Mouse (Mus musculus): ENCODE results near the gene Immp2l. TPM values are rescaled to one million over a fixed set of nuclear protein-coding genes. Genes with fewer than 3 reads are reported as not detected.

Immp2l gene
- polyA plus RNA-seq, 1 experiment from 2014 or later: 5.0 TPM

- no peaks in the 10 kb centered on the region for H3K9me3 ChIP-seq
- no peaks in the 10 kb centered on the region for H3K36me3 ChIP-seq
- 63% methylated on average over 5 of the region's 5 CpGs for whole genome bisulfite sequencing
- ATAC-seq (ENCODE audit: low FRiP score, low read depth): no peak
- peak overlapping the region; percentile 69 for H3K4me3 ChIP-seq
- peaks cover 30% of the 10 kb centered on the region for H3K4me1 ChIP-seq (replicated peaks)
- peak overlapping the region; percentile 79 for H3K9ac ChIP-seq
- peak overlapping the region; percentile 56 for H3K4me2 ChIP-seq
- no peaks in the 10 kb centered on the region for H3K27me3 ChIP-seq
- H3K27ac ChIP-seq (replicated peaks): peak overlapping the region; percentile 94
These were observed 459.3 kb downstream of the Immp2l start for GRCm38 (mm10) chr12:41483091-41483592.

- no peak for ATAC-seq (ENCODE audit: low FRiP score, low read depth)
- no peaks in the 10 kb centered on the region for H3K27me3 ChIP-seq
- H3K36me3 ChIP-seq: no peaks in the 10 kb centered on the region
- peaks cover 30% of the 10 kb centered on the region for H3K4me1 ChIP-seq (replicated peaks)
- peak overlapping the region; percentile 69 for H3K4me3 ChIP-seq
- H3K9ac ChIP-seq: peak overlapping the region; percentile 79
- peak overlapping the region; percentile 94 for H3K27ac ChIP-seq (replicated peaks)
- 13% methylated on average over 23 of the region's 23 CpGs for WGBS
- H3K9me3 ChIP-seq: no peaks in the 10 kb centered on the region
- peak overlapping the region; percentile 56 for H3K4me2 ChIP-seq
These were observed 459.9 kb downstream of the Immp2l start for GRCm38 (mm10) chr12:41483593-41484451.

GRCm38 (mm10) chr12:41484689-41485511 is 461.0 kb downstream of the Immp2l start:
- H3K9ac ChIP-seq: peak overlapping the region; percentile 79
- 11% methylated on average over 16 of the region's 16 CpGs for WGBS
- no peaks in the 10 kb centered on the region for H3K9me3 ChIP-seq
- H3K27me3 ChIP-seq: no peaks in the 10 kb centered on the region
- peak overlapping the region; percentile 69 for H3K4me3 ChIP-seq
- H3K27ac ChIP-seq (replicated peaks): peak overlapping the region; percentile 94
- peaks cover 30% of the 10 kb centered on the region for H3K4me1 ChIP-seq (replicated peaks)
- H3K4me2 ChIP-seq: peak overlapping the region; percentile 56
- peak; percentile 43; the same call in 1 of the 2 replicates for ATAC-seq (ENCODE audit: low FRiP score, low read depth)
- no peaks in the 10 kb centered on the region for H3K36me3 ChIP-seq

- Histone ChIP-seq H3K36me3 (no peaks in the 10 kb centered on the region), H3K4me2 (peak overlapping the region; percentile 56), H3K9me3 (no peaks in the 10 kb centered on the region), H3K27ac (replicated peaks) (peak overlapping the region; percentile 94), H3K27me3 (no peaks in the 10 kb centered on the region), H3K4me1 (replicated peaks) (peaks cover 28% of the 10 kb centered on the region), H3K4me3 (peak overlapping the region; percentile 69), H3K9ac (peak overlapping the region; percentile 79)
- 8% methylated on average over 12 of the region's 12 CpGs for WGBS
- ATAC-seq (ENCODE audit: low FRiP score, low read depth): peak; percentile 95
These were observed 461.8 kb downstream of the Immp2l start for GRCm38 (mm10) chr12:41485512-41486215.

GRCm38 (mm10) chr12:41486331-41486730 is 462.4 kb downstream of the Immp2l start, which contains the start of gene Lrrn3:
Gene Lrrn3, minus strand, starts transcription at chr12:41486431.
- peak within 1 kb of the TSS; percentile 56 for H3K4me2 ChIP-seq
- 96% methylated on average over 1 of the region's 1 CpGs for WGBS
- peak within 1 kb of the TSS; percentile 79 for H3K9ac ChIP-seq
- H3K36me3 ChIP-seq: no peaks in the 10 kb centered on the region
- peak within 1 kb of the TSS; percentile 69 for H3K4me3 ChIP-seq
- H3K27me3 ChIP-seq: no peaks in the 10 kb centered on the region
- no peaks in the 10 kb centered on the region for H3K9me3 ChIP-seq
- no peak for ATAC-seq (ENCODE audit: low FRiP score, low read depth)
- peak within 1 kb of the TSS; percentile 94 for H3K27ac ChIP-seq (replicated peaks)
- H3K4me1 ChIP-seq (replicated peaks): peaks cover 23% of the 10 kb centered on the region

- Histone ChIP-seq H3K4me2 (peak overlapping the region; percentile 56; the same call in 1 of the 2 replicates), H3K4me1 (replicated peaks) (peaks cover 20% of the 10 kb centered on the region)
These were observed 463.1 kb downstream of the Immp2l start for GRCm38 (mm10) chr12:41487005-41487404.

GRCm38 (mm10) chr12:41494620-41495019 is 470.7 kb downstream of the Immp2l start:
- WGBS: 46% methylated on average over 10 of the region's 10 CpGs

More at GRCm38 (mm10) chr12:41487005-41487404, 463.1 kb downstream of the Immp2l start:
- Histone ChIP-seq H3K9ac (no peak overlapping the region), H3K36me3 (no peaks in the 10 kb centered on the region), H3K27me3 (no peaks in the 10 kb centered on the region), H3K27ac (replicated peaks) (no peak overlapping the region), H3K9me3 (no peaks in the 10 kb centered on the region), H3K4me3 (no peak overlapping the region)
- WGBS: 29% methylated on average over 5 of the region's 5 CpGs
- no peak for ATAC-seq (ENCODE audit: low FRiP score, low read depth)

GRCm38 (mm10) chr12:41500049-41500820 is 476.3 kb downstream of the Immp2l start:
- H3K4me1 ChIP-seq (replicated peaks): no peaks in the 10 kb centered on the region
- H3K27ac ChIP-seq (replicated peaks): no peak overlapping the region
- H3K4me3 ChIP-seq: no peak overlapping the region
- no peak for ATAC-seq (ENCODE audit: low FRiP score, low read depth)
- no peaks in the 10 kb centered on the region for H3K9me3 ChIP-seq
- H3K27me3 ChIP-seq: no peaks in the 10 kb centered on the region
- 84% methylated on average over 9 of the region's 9 CpGs for WGBS
- no peaks in the 10 kb centered on the region for H3K36me3 ChIP-seq
- H3K9ac ChIP-seq: no peak overlapping the region
- H3K4me2 ChIP-seq: no peak overlapping the region

More at GRCm38 (mm10) chr12:41494620-41495019, 470.7 kb downstream of the Immp2l start:
- Histone ChIP-seq H3K27ac (replicated peaks) (no peak overlapping the region), H3K9me3 (no peaks in the 10 kb centered on the region), H3K4me3 (no peak overlapping the region), H3K4me2 (no peak overlapping the region), H3K9ac (no peak overlapping the region), H3K36me3 (no peaks in the 10 kb centered on the region), H3K27me3 (no peaks in the 10 kb centered on the region), H3K4me1 (replicated peaks) (no peaks in the 10 kb centered on the region)
- no peak for ATAC-seq (ENCODE audit: low FRiP score, low read depth)

- no peak overlapping the region for H3K27ac ChIP-seq (replicated peaks)
- no peaks in the 10 kb centered on the region for H3K36me3 ChIP-seq
- no peak overlapping the region for H3K4me2 ChIP-seq
- no peaks in the 10 kb centered on the region for H3K9me3 ChIP-seq
- H3K4me1 ChIP-seq (replicated peaks): no peaks in the 10 kb centered on the region
- ATAC-seq (ENCODE audit: low FRiP score, low read depth): no peak
- no peak overlapping the region for H3K4me3 ChIP-seq
- WGBS: 69% methylated on average over 4 of the region's 4 CpGs
- H3K9ac ChIP-seq: no peak overlapping the region
- H3K27me3 ChIP-seq: no peaks in the 10 kb centered on the region
These were observed 484.7 kb downstream of the Immp2l start for GRCm38 (mm10) chr12:41508610-41509009.

GRCm38 (mm10) chr12:41510588-41510987 is 486.7 kb downstream of the Immp2l start:
- Histone ChIP-seq H3K27me3 (no peaks in the 10 kb centered on the region), H3K27ac (replicated peaks) (no peak overlapping the region), H3K4me1 (replicated peaks) (no peaks in the 10 kb centered on the region), H3K4me3 (no peak overlapping the region), H3K9ac (no peak overlapping the region), H3K4me2 (no peak overlapping the region), H3K9me3 (no peaks in the 10 kb centered on the region), H3K36me3 (no peaks in the 10 kb centered on the region)
- ATAC-seq (ENCODE audit: low FRiP score, low read depth): no peak
- WGBS: 75% methylated on average over 3 of the region's 3 CpGs

- Histone ChIP-seq H3K4me3 (no peak overlapping the region), H3K9ac (no peak overlapping the region), H3K9me3 (no peaks in the 10 kb centered on the region), H3K27me3 (no peaks in the 10 kb centered on the region), H3K36me3 (no peaks in the 10 kb centered on the region), H3K4me1 (replicated peaks) (no peaks in the 10 kb centered on the region), H3K27ac (replicated peaks) (no peak overlapping the region), H3K4me2 (no peak overlapping the region)
- ATAC-seq (ENCODE audit: low FRiP score, low read depth): no peak
- 69% methylated on average over 5 of the region's 5 CpGs for WGBS
These were observed 495.0 kb downstream of the Immp2l start for GRCm38 (mm10) chr12:41518897-41519296.
